Mouse (Mus musculus) liver, postnatal 0 days (tissue): Measurements from ENCODE around the gene Nrp2. TPM values are rescaled to one million over a fixed set of nuclear protein-coding genes. Genes with fewer than 3 reads are reported as not detected.
A peak's percentile ranks its signal among the peaks of the same experiment; 100 is the strongest.

Experiments
- ATAC-seq: fragments of 200-750 bp; cut with Nextera tagmentation; 2 replicates; pipeline ENCODE4 v1.8.0; 2017; ENCODE audit warnings: mild to moderate bottlenecking, moderate library complexity
- DNase-seq: peaks from one replicate; pipeline ENCODE4 v3.0.0-alpha.2; 2016
- H3K27ac ChIP-seq: fragments of 300-500 bp; sonication (generic); 2 replicates; pipeline ENCODE4 v1.5.1; 2014; ENCODE audit warnings: antibody characterized with exemption, moderate library complexity, mild to moderate bottlenecking, low read depth
- H3K27me3 ChIP-seq: fragments of 300-500 bp; sonication (generic); 2 replicates; pipeline ENCODE4 v1.6.1; 2014; ENCODE audit warnings: low read length, control low read depth, mixed read lengths; ENCODE audit not compliant: insufficient read depth
- H3K36me3 ChIP-seq: fragments of 300-500 bp; sonication (generic); replicated peaks from 2 replicates; pipeline ENCODE4 v1.6.1; 2014; ENCODE audit warnings: mild to moderate bottlenecking, control low read depth, low read length, moderate library complexity, mixed read lengths; ENCODE audit not compliant: insufficient read depth
- H3K4me1 ChIP-seq: fragments of 300-500 bp; sonication (generic); 2 replicates; pipeline ENCODE4 v1.6.1; 2014; ENCODE audit warnings: antibody characterized with exemption, mild to moderate bottlenecking, control low read depth; ENCODE audit not compliant: insufficient read depth
- H3K4me2 ChIP-seq: fragments of 300-500 bp; sonication (generic); 2 replicates; pipeline ENCODE4 v1.6.1; 2014; ENCODE audit warnings: low read depth, mild to moderate bottlenecking, low read length, moderate library complexity, mixed read lengths
- H3K4me3 ChIP-seq: fragments of 300-500 bp; sonication (generic); 2 replicates; pipeline ENCODE4 v1.5.1; 2014; ENCODE audit warnings: low read depth, low read length
- H3K9ac ChIP-seq: fragments of 300-500 bp; sonication (generic); replicated peaks from 2 replicates; pipeline ENCODE4 v1.6.1; 2014; ENCODE audit warnings: mild to moderate bottlenecking, moderate library complexity
- H3K9me3 ChIP-seq: fragments of 300-500 bp; sonication (generic); 2 replicates; pipeline ENCODE4 v1.6.1; 2016; ENCODE audit warnings: mild to moderate bottlenecking, control low read depth, low read length, mixed read lengths
- CTCF ChIP-seq: sonication (generic); IDR thresholded peaks from 2 replicates; pipeline ENCODE4 v1.5.1; 2016; ENCODE audit warnings: antibody characterized with exemption, low read depth
- EP300 ChIP-seq: IDR thresholded peaks from 2 replicates; pipeline ENCODE4 v1.6.1; 2016; ENCODE audit warnings: antibody characterized with exemption, low read depth, mild to moderate bottlenecking
- WGBS: fragments of 180-500 bp; shearing (Covaris S2); extraction: QIAGEN DNeasy Blood & Tissue Kit; methylation state at CpG from one replicate; pipeline ENCODE4 v1.1.7; 2014; ENCODE audit not compliant: insufficient replicate concordance; 5-methylcytosine and 5-hydroxymethylcytosine counted together
- polyA plus RNA-seq: library from polyadenylated mRNA; unstranded; fragments of >200 nt; fragmentation: Nextera tagmentation; extraction: Ambion mirVana; gene quantifications from 2 replicates; pipeline ENCODE4 v1.2.1, GENCODE M21; 2015

Gene Nrp2
- polyA plus RNA-seq, 1 experiment from 2014 or later = 0.96 TPM

- Histone ChIP-seq H3K27ac (no peak overlapping the region), H3K4me3 (no peak overlapping the region), H3K36me3 (no peaks in the 10 kb centered on the region), H3K27me3 (no peaks in the 10 kb centered on the region), H3K4me1 (peaks cover 16% of the 10 kb centered on the region), H3K9ac (no peak overlapping the region), H3K4me2 (no peak overlapping the region), H3K9me3 (no peaks in the 10 kb centered on the region)
- no peak for DNase-seq
- WGBS = 62% methylated on average over 11 of the region's 11 CpGs
- TF ChIP-seq EP300 (no peak), CTCF (peak; percentile 15)
- ATAC-seq = no peak
Measured at GRCm38 (mm10) chr1:62774288-62775218, 71.5 kb downstream of the Nrp2 start.

GRCm38 (mm10) chr1:62777320-62778235 is 74.5 kb downstream of the Nrp2 start:
- H3K4me2 ChIP-seq = no peak overlapping the region; the same call in 1 of the 2 replicates
- ATAC-seq = no peak

GRCm38 (mm10) chr1:62778910-62779309 is 75.8 kb downstream of the Nrp2 start:
- H3K4me2 ChIP-seq = no peak overlapping the region
- no peak overlapping the region for H3K4me3 ChIP-seq
- WGBS = 58% methylated on average over 4 of the region's 4 CpGs
- no peaks in the 10 kb centered on the region for H3K9me3 ChIP-seq
- ATAC-seq = no peak
- H3K9ac ChIP-seq = no peak overlapping the region
- H3K27ac ChIP-seq = no peak overlapping the region
- H3K27me3 ChIP-seq = no peaks in the 10 kb centered on the region
- no peak for DNase-seq
- H3K4me1 ChIP-seq = peaks cover 8% of the 10 kb centered on the region; the same call in 1 of the 2 replicates
- H3K36me3 ChIP-seq = no peaks in the 10 kb centered on the region
- TF ChIP-seq EP300 (no peak), CTCF (no peak)

More at GRCm38 (mm10) chr1:62777320-62778235, 74.5 kb downstream of the Nrp2 start:
- WGBS = 57% methylated on average over 17 of the region's 17 CpGs
- H3K4me3 ChIP-seq = no peak overlapping the region
- no peak for TF ChIP-seq EP300
- no peak for TF ChIP-seq CTCF
- H3K9ac ChIP-seq = no peak overlapping the region
- no peak overlapping the region for H3K27ac ChIP-seq
- H3K9me3 ChIP-seq = no peaks in the 10 kb centered on the region
- H3K4me1 ChIP-seq = peaks cover 12% of the 10 kb centered on the region
- H3K27me3 ChIP-seq = no peaks in the 10 kb centered on the region
- DNase-seq = no peak
- H3K36me3 ChIP-seq = no peaks in the 10 kb centered on the region

GRCm38 (mm10) chr1:62780068-62780761 is 77.1 kb downstream of the Nrp2 start:
- 56% methylated on average over 15 of the region's 15 CpGs for WGBS
- H3K4me1 ChIP-seq = peaks cover 8% of the 10 kb centered on the region; the same call in 1 of the 2 replicates
- no peak for DNase-seq

GRCm38 (mm10) chr1:62782155-62782554 is 79.1 kb downstream of the Nrp2 start:
- TF ChIP-seq EP300 = no peak
- TF ChIP-seq CTCF = no peak
- no peak overlapping the region for H3K27ac ChIP-seq
- H3K4me2 ChIP-seq = no peak overlapping the region
- peaks cover 8% of the 10 kb centered on the region; the same call in 1 of the 2 replicates for H3K4me1 ChIP-seq
- no peak overlapping the region for H3K4me3 ChIP-seq
- H3K27me3 ChIP-seq = no peaks in the 10 kb centered on the region
- DNase-seq (no peak), ATAC-seq (no peak)
- no peaks in the 10 kb centered on the region for H3K9me3 ChIP-seq
- H3K36me3 ChIP-seq = no peaks in the 10 kb centered on the region
- no peak overlapping the region for H3K9ac ChIP-seq
- 73% methylated on average over 2 of the region's 2 CpGs for WGBS

More at GRCm38 (mm10) chr1:62780068-62780761, 77.1 kb downstream of the Nrp2 start:
- no peak overlapping the region for H3K27ac ChIP-seq
- no peaks in the 10 kb centered on the region for H3K27me3 ChIP-seq
- H3K36me3 ChIP-seq = no peaks in the 10 kb centered on the region
- no peak overlapping the region for H3K4me3 ChIP-seq
- H3K9me3 ChIP-seq = no peaks in the 10 kb centered on the region
- ATAC-seq = no peak
- no peak overlapping the region for H3K9ac ChIP-seq
- H3K4me2 ChIP-seq = no peak overlapping the region
- no peak for TF ChIP-seq CTCF
- no peak for TF ChIP-seq EP300
